Mouse (Mus musculus) cerebellum, postnatal 36 days (tissue): ENCODE results near the gene Adgrg7.
A peak's percentile ranks its signal among the peaks of the same experiment; 100 is the strongest.

Experiments
- DNase-seq, 2 experiments: peaks; one replicate each; pipeline ENCODE4 v3.0.0; 2021 to 2022; ENCODE audit warnings: mixed read lengths in 2 of 2

Gene Adgrg7

GRCm38 (mm10) chr16:56795481-56796139, at the start of gene Adgrg7:
Gene Adgrg7 (minus strand): TSS chr16:56795855.
- DNase-seq = no peak

GRCm38 (mm10) chr16:56842988-56843387, 47.3 kb upstream of the Adgrg7 start:
- no peak for DNase-seq

DNA sequence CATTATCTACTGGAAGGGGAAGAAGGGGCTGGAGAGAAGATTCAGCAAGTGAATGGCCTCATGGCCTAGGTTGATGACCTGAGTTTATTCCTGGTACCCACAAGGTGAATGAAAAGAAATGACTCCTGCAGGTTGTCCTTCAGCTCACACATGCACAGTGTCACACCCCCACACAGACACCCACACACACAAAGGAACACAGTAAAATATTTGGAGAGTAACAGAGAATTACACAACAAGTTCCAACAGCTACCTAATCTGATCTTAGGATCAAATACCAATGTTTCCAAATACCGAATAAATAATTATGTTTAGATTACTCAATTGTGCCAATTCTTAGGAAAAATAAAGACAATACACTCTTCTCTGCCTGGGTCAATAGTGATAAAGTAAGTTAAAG, 37.7 kb upstream of the Adgrg7 start:
- DNase-seq = no peak

DNA sequence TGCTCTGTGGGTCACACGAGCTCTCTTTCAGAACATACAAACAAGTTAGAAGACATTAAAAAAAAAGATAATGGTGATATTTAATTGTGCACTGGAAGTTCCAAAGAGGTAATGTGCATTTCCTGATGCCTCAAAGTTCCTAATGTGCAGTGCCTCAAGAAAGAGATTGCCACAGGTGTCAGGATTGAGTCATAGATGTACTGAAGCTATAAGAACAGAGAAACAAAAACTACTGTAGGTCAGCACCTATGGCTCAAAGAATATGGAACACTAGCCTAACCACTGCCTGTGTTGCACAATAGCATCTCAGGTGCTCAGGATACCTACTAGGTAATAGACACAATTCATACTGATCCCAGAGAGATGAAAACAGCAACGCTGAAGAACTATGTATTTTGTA, 36.3 kb upstream of the Adgrg7 start:
- DNase-seq = no peak

- no peak for DNase-seq
Observed at GRCm38 (mm10) chr16:56801370-56802109, 5.9 kb upstream of the Adgrg7 start.

GRCm38 (mm10) chr16:56800946-56801345, 5.3 kb upstream of the Adgrg7 start:
- no peak for DNase-seq

DNA sequence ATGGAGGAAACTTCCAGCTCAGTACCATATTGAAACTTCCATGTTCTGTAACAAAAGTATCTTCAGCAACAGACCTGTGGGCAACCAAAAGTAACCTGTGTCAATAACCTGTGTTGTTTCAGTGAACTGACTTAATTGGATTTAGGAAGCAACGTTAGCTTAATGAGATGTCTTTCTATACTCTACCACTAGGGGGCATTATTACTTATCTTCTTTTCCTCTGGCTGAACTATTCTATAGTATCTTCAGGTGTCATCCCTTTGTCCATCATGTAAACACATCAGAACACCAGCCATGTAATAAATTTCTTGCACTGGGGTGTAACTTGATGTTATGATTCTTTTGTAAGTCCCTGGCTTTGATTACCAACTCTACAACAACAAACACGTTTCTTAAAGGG, 4.8 kb upstream of the Adgrg7 start:
- DNase-seq = no peak

DNA sequence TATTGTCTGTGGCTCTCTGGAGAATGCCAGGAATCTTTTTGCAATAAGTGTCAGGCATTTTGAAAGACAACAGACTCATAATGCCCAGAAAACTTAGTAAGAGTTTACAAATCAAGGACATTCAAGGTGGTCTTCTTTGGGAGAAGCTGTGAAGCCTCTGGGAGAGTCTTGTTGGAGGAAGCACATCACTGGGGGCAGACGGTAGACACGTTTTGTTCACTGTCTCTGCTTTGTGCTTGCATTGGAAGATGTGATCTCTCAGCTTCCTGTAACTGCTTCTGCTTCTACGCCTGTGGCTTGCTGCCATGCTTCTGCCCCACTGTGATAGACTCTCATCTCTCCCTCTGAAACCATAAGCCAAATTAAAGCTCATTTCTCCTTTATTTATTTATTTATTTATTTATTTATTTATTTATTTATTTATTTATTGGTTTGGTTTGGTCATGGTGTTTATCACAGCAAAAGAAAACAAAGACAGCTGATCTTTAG, 3.9 kb upstream of the Adgrg7 start:
- no peak for DNase-seq

DNA sequence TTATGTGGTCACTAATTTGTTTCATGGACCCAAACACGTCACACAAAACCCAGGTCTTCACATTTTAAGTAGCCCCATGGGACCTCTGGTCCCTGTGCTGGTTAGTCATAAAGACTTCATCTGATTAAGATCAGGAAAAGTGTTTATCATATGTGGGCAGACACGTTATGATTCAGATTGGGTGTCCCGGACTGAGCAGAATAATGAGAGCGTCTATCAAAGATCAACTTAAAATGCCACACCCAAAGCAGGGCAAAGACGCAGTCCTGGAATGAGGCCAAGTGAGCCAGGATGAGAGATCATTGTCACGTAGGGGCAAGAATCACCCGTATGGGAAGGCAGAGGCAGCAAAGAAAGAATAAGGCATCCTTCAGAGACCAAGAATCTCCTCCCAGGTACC, 3.2 kb upstream of the Adgrg7 start:
- no peak for DNase-seq

DNA sequence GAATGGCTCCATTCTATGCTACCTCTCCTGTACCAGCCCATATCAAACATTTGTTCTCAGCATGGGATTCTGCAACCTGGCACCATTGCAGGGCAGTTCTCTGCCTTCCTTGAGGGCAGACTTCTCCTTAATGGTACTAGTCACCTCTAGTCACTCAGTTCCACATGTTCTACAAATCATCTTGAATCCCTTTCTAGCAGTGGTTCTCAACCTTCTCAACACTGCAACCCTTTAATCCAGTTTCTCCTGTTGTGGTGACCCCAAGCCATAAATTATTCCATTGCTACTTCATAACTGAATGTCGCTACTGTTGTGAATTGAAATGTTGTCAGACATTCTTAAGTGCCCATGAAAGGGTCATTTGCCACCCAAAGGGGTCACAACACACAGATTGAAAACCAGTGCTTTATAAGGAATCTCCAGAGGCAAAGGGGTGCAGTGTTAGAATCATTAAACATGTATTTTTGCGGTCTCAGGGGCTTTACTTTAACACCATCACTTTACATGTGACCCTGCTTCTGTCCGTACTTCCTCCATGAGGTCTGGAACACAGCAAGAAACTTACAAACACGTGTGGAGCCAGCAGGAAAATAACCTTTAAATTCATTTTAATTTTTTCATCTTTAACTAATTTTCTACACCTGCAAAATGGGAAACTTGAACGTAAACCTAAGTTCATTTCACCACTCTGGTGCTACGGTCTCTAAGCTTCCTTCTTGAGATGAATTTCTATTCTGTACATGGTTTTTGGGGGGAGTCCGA, 1.1 kb downstream of the Adgrg7 start:
- no peak for DNase-seq

DNA sequence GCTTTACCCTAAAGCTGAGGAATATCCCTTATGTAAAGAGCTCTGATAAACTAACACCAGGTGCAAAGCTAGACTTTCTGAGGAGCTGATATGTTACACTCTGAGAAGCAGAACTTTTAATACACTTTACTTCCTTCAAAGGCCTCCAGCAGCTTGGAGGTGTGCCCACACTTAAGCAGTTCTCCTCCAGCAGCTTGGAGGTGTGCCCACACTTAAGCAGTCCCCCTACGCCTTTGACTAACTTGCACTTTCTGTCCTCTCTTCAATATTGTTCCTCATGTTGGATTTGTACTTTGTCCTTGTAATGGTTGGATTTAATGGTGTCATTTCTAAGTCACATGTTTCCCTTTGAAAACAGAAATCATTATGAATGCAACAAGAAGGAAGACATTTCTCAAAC, 1.9 kb downstream of the Adgrg7 start:
- DNase-seq = no peak

- DNase-seq = no peak
Observed at GRCm38 (mm10) chr16:56785943-56786342, 9.7 kb downstream of the Adgrg7 start.

DNA sequence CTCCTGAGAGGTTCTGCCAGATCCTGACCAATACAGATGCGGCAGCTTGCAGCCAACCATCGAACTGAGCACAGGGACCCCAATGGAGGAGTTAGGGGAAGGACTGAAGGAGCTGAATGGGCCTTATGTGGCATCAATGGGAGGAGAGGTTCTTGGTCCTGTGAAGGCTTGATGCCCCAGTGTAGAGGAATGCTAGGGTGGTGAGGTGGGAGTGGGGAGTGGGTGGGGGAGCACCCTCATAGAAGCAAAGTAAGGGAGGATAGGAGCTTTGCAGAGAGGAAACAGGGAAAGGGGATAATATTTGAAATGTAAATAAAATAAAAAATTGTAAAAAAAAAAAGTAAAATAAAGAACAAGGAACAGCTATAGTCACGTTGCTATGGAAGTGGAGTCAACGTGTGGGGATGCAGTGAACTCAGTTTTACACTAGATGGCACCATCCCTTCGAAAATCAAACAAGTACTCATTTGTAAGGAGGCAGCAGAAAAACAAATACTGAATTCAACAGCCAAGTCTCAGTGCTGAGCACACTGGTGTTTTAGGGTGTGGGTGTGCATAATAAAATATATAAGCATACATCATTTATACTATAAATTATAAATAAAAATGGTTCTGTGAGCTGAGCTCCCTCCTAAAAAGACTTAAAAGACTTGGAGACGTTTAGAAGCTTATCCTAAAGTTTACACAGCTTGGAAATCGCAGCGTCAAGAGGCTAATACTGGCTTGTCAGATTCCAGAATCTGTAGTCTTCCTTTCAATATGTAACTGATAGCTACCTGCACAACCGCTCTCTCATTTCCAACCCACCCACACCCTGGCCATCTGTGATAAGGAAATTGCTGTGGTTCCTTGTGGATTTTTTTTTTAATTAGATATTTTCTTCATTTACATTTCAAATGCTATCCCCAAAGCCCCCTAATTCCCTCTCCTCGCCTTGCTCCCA, 24.2 kb downstream of the Adgrg7 start:
- DNase-seq = peak; percentile 8 to 45

DNA sequence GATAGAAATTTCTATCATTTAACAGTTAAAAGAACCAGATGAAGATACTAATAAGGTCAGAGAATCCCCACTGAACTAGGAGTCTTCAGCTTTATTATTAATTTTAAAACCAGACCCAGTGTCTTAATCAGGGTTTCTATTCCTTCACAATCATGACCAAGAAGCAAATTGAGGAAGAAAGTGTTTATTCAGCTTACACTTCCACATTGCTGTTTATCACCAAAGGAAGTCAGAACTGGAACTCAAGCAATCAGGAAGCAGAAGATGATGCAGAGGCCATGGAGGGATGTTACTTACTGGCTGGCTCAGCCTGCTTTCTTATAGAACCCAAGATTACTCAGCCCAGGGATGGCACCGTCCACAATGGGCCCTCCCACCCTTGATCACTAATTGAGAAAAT, 66.6 kb downstream of the Adgrg7 start:
- DNase-seq = no peak

- DNase-seq = no peak
Observed at GRCm38 (mm10) chr16:56724927-56725326, 70.7 kb downstream of the Adgrg7 start.

DNA sequence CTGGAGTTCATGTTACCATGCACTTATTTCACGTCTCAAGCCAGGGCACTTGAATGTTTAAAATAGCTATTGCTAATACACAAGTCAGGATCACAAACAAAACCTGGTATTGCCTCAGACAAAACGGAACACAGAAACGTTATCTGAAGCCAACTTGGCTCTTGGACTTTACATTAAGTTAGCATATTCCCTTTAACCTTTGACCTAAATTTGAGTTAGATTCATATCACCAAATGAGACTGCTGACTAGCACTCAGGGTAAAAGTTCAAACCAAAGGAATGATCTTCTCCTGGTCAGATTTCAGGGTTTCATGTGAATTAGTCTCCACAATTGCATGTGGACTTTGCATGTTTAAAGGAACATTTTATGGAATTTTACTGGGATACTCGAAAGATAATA, 73.3 kb downstream of the Adgrg7 start:
- no peak for DNase-seq

DNA sequence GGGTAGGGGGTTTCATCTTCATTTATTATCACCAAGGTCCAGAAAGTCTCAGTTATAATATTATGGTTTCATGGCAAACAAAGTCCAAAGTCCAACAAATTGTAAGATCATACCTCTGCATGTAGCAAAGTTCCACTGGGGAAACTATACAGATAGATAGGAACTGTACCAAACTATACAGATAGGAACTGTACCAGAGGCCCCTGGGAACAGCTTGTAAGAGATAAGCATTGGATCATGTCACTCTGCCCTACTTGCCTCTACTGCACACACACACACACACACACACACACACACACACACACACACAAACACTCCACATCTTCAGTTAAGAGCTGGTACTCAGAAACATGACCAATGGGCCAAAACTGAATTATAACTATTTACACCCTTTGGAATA, 76.6 kb downstream of the Adgrg7 start:
- DNase-seq = no peak

DNA sequence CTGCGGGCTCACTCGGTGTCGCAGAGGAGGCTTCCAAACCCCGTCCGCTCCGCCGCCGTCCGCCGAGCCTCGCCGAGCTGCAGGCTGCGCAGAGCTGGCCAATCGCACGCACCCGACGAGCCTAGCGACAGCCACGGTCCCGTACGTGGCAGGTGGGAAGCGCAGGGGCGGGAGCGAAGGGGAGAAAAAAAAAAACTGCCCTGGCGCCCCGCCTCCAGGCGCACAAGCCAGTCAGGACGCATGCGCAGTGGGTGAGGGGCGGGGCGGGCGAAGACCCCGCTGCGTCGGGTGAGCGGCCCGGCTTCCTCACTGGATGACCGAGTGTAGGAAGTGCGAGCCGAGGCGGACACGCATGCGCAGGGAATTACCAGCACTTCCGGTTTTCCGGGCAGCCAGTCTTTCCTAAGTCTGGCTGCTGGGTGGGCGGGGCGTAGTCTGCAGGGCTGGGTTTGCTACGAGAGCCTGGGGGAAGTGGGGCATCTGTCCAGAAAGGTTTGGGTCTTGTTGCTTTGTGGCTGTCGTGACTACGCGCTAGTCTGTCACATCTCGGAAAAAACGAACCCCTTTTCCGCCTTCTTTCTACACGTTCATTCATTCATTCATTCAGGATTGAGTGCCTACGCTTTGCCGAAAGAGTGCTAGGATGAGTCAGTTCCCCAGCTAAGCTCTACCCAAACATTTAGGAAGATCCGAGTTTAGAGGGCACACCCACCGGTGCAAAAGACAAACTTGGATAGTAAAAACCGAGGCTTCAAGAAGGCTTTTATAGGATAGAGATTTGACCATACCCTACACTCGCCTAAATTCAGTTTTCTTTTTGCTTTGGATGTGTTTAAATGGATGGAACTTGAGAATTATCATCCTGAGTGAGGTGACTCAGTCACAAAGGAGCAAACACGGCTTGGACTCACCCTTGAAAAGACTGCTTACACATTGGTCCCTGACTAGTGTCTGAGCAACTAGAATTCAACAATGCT, 78.1 kb downstream of the Adgrg7 start, which contains the start of gene Tfg:
Tfg (minus strand) TSS at position 227 of the 977 bp plus-strand sequence.
- DNase-seq = peak; percentile 99

DNA sequence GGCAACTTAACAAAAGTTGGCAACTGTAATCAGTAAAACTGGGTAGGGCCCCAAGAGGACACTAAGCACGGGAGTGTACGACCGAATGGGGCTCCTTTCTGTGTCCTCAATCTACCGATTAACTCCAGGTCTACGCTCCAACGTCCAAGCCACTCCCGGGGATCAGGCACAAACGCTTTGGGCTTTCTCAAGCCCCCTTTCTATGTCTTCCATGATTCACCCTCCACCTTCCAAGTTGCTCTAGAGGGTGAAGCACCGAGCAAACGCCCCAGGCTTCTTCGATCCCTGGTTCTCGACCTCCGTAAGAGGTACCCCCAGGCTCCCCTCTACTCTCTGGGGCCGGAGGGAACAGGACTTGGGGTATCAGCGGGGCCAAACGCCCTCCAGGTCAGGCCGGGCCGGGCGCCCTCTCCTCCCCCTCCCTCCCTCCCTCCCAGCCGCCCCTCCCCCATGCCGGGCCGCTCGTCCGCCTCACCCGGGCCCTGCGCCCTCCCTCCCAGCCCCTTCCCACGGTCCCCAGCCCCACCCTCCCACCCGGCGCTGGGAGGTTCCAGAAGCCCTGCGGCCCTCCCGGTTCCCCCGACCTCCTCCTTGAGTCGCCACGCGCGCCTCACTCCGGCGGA, 79.0 kb downstream of the Adgrg7 start:
- peak in 1 of 2 experiments; percentile 22 for DNase-seq

- no peak for DNase-seq
Observed at GRCm38 (mm10) chr16:56715608-56716007, 80.0 kb downstream of the Adgrg7 start.

- no peak for DNase-seq
Observed at GRCm38 (mm10) chr16:56710071-56710470, 85.6 kb downstream of the Adgrg7 start.
